Mouse (Mus musculus) C2C12 (cell line): ENCODE data around the gene Bcl2l1. TPM values are rescaled to one million over a fixed set of nuclear protein-coding genes. Genes with fewer than 3 reads are reported as not detected.

Experiments
- H3K27me3 ChIP-seq: one replicate; pipeline ENCODE4 v1.6.1; 2011; ENCODE audit not compliant: control insufficient read depth, insufficient read depth, insufficient read length
- H3K36me3 ChIP-seq: one replicate; pipeline ENCODE4 v1.6.1; 2011; ENCODE audit not compliant: control insufficient read depth, insufficient read depth
- H3K4me3 ChIP-seq: one replicate; pipeline ENCODE4 v1.5.1; 2011; ENCODE audit warnings: mild to moderate bottlenecking, control low read depth; ENCODE audit not compliant: poor library complexity, insufficient read depth, severe bottlenecking
- H3K79me2 ChIP-seq: one replicate; pipeline ENCODE4 v1.6.1; 2011; ENCODE audit not compliant: control insufficient read depth, insufficient read depth
- H3K79me3 ChIP-seq: one replicate; pipeline ENCODE4 v1.6.1; 2011; ENCODE audit warnings: low read depth, control low read depth
- H3ac ChIP-seq: one replicate; pipeline ENCODE3; 2011; ENCODE audit warnings: low read depth; ENCODE audit not compliant: control insufficient read depth, insufficient read length
- CEBPB ChIP-seq: IDR thresholded peaks from one replicate; pipeline ENCODE4 v1.6.1; 2011; ENCODE audit warnings: low read depth, mild to moderate bottlenecking, control low read depth, moderate library complexity
- CTCF ChIP-seq: IDR thresholded peaks from one replicate; pipeline ENCODE4 v1.5.1; 2011; ENCODE audit not compliant: control insufficient read depth, insufficient read depth, insufficient read length
- FOSL1 ChIP-seq: IDR thresholded peaks from one replicate; pipeline ENCODE4 v1.8.0; 2011; ENCODE audit warnings: mild to moderate bottlenecking, low read length; ENCODE audit not compliant: poor library complexity, insufficient read depth, severe bottlenecking
- MAX ChIP-seq: IDR thresholded peaks from one replicate; pipeline ENCODE4 v1.6.1; 2011; ENCODE audit warnings: mild to moderate bottlenecking, control low read depth
- MYOD1 ChIP-seq: IDR thresholded peaks from one replicate; pipeline ENCODE4 v1.6.1; 2011; ENCODE audit warnings: low read depth; ENCODE audit not compliant: control insufficient read depth, insufficient read length
- MYOG ChIP-seq: IDR thresholded peaks from one replicate; pipeline ENCODE4 v1.6.1; 2011; ENCODE audit not compliant: control insufficient read depth, insufficient read length; ENCODE audit errors: extremely low read depth
- USF1 ChIP-seq: IDR thresholded peaks from one replicate; pipeline ENCODE4 v1.6.1; 2011; ENCODE audit warnings: low read depth, mild to moderate bottlenecking, control low read depth, moderate library complexity
- polyA plus RNA-seq: library from polyadenylated mRNA; unstranded; fragments of >200 nt; fragmentation: generic; extraction: Trizol; gene quantifications from one replicate; pipeline ENCODE4 v1.2.1, GENCODE M21; 2012; ENCODE audit warnings: missing spikeins

Bcl2l1 gene
- polyA plus RNA-seq, 1 experiment, result 67.3 TPM

DNA sequence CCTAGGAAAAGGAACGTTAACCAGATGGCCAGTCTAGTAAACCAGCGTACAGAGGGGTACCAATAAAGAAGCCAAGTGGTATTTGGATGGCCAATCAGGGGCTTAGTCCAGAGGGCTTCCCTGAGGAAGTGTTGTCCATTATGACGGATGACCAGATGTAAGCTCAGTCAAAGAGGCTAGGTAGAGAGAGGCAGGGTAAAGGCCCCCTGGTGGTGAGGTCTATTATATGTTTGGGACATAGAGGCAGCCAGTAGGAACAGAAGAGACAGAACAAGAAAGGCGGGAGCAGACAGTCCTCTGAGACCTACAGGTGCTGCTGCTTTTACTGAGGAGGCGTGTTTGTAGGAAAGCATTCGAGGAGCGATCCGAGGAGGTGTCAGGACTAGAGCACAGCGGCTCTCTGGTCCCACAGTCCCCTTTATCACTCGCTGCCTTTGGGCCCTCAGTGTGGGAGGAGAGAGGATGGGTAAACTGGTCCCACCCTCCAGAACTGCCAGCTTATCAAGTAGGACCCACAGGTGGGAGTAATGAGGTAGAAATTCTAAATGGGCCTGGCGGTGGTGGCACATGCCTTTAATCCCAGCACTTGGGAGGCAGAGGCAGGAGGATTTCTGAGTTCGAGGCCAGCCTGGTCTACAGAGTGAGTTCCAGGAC, 63.8 kb downstream of the Bcl2l1 start:
- Histone ChIP-seq H3ac (no peak overlapping the region), H3K4me3 (no peak overlapping the region), H3K79me2 (no peaks in the 10 kb centered on the region), H3K79me3 (no peaks in the 10 kb centered on the region), H3K36me3 (no peaks in the 10 kb centered on the region), H3K27me3 (no peaks in the 10 kb centered on the region)
- TF ChIP-seq FOSL1 (no peak), CEBPB (no peak), USF1 (no peak), CTCF (peak; percentile 7), MYOG (no peak), MAX (no peak), MYOD1 (no peak)

DNA sequence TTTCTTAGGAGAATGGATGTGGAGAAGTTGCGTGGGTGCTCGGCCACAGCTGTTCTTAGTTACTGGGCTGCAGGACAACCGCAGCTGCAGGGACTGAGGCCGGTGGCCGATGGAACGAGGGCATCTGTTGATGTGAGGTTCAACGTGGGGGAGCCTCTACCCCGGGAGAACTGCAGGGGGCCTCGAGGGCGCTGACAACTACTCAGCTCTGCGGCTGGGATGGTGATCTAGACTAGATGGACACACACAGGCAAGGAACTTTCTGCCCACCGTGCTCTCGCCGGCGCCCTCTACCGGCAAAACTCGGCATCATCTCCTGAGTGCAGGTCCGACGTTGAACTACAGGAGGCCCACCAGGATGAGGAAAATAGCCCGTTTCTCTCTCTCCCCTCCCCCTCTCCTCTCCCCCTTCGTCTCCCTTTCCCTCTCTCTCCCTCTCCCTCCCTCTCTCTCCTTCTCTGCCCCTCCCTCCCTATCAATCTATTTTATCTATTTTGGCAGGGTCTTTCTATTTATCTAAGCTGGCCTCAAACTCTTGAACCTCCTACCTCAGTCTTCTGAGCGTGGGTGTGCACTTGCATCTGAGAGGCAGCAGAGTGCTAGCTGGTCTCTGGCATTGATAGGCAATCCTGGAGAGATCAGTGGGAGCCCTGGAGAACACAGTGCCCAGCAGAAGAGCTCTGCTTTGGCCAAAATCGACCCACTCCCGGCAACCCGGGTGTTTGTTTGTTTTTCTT, 65.0 kb downstream of the Bcl2l1 start:
- TF ChIP-seq CTCF (peak; percentile 92), FOSL1 (no peak), USF1 (no peak), MAX (no peak), MYOD1 (peak; percentile 61), MYOG (no peak), CEBPB (no peak)
- Histone ChIP-seq H3K79me2 (no peaks in the 10 kb centered on the region), H3K79me3 (no peaks in the 10 kb centered on the region), H3ac (no peak overlapping the region), H3K4me3 (no peak overlapping the region), H3K27me3 (no peaks in the 10 kb centered on the region), H3K36me3 (no peaks in the 10 kb centered on the region)

DNA sequence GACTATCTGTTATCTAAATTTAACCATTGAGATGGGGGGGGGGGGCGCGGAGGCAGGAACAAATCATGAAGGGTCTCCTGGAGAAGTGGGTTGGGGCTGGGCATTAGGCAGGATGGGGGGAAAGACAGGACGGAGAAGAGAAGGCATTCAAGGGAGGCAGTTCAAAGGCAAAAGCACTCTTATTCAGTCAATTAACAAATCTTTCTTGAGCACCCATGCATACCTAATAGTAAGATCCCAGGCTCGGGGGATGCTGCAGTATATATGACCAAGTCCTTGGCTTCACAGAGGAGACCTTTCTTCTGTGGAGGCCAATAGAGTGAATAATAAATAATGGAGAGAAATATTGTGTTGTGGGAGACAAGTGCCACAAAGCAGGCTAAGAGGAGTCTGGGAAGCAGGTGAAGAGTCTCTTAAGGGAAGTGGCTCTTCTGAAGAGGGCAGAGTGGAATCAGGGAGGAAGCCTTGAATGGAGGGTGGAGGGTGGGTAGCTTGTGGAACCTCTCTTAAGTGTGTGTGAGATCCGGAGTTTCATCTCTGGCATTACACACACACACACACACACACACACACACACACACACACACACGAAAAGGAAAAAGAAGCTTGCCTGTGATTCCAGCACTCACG, 66.4 kb downstream of the Bcl2l1 start:
- Histone ChIP-seq H3K36me3 (no peaks in the 10 kb centered on the region), H3K79me3 (no peaks in the 10 kb centered on the region), H3K4me3 (no peak overlapping the region), H3ac (no peak overlapping the region), H3K79me2 (no peaks in the 10 kb centered on the region), H3K27me3 (no peaks in the 10 kb centered on the region)
- no peak for TF ChIP-seq MAX
- no peak for TF ChIP-seq MYOD1
- no peak for TF ChIP-seq MYOG
- no peak for TF ChIP-seq FOSL1
- TF ChIP-seq USF1, result no peak
- TF ChIP-seq CTCF, result no peak
- TF ChIP-seq CEBPB, result no peak

DNA sequence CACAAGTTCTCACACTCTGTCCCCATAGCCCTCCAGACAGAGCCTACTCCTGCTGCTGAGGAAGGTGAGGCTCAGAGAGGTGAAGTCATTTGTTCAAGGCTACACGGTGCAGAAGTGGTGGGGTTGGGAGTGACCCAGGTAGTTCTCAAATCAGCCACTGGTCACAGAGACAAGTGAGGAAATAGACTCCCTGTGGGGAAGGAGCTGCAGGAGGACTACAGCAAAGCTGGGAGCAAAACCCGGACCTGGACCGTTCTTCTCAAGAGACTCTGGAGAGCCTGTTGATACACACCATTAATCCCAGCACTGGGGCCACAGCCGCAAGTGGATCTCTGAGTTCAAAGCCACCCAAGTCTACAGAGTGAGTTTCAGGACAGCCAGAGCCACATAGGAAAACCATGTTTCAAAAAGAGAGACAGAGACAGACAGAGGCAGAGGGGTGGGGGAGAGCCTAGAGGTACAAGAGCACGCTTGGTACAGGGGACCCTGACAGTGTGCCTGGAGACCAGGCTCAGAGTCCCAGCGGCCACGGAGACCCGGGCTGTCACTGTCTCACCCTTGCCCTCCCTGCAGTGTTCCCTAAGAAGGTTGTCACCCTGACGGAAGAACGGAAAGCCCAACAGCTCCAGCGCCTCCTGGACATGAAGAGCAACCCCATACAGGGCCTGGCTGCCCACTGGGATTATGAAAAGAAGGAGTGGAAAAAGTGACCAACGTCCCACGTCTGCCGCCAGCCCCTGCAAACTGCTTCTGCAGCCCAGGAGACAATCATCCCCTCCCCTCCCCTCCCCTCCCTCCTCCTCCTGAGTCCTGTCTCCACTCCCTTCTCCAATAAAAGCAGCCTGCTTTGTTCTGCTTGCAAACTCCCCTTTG, 67.1 kb downstream of the Bcl2l1 start:
- Histone ChIP-seq H3K4me3 (no peak overlapping the region), H3K79me2 (no peaks in the 10 kb centered on the region)
- no peak for TF ChIP-seq MYOD1
- no peak for TF ChIP-seq MYOG
- TF ChIP-seq USF1, result no peak
- no peak for TF ChIP-seq CTCF
- TF ChIP-seq MAX, result no peak
- no peak for TF ChIP-seq CEBPB
- TF ChIP-seq FOSL1, result no peak

DNA sequence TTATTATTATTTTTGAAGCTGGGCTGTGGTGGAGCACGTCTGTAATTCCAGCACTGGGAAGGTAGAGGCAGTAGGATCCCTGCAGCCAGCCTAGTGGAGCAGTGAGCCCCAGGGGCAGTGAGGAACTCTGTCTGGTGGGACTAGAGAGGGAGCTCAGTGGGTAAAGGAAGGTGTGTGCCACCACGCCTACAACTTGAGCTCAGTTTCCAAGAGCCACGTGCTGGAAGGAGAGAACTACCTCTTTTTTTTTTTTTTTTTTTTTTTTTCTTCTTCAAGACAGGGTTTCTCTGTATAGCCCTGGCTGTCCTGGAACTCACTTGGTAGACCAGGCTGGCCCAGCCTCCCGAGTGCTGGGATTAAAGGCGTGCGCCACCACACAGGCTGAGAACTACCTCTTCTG, 68.2 kb downstream of the Bcl2l1 start:
- Histone ChIP-seq H3K27me3 (no peaks in the 10 kb centered on the region), H3K4me3 (no peak overlapping the region), H3K79me2 (no peaks in the 10 kb centered on the region), H3K79me3 (no peaks in the 10 kb centered on the region), H3K36me3 (no peaks in the 10 kb centered on the region), H3ac (no peak overlapping the region)
- TF ChIP-seq MYOD1 (no peak), USF1 (no peak), CTCF (no peak), MYOG (no peak), CEBPB (no peak), FOSL1 (no peak)

More for the DNA sequence above, 67.1 kb downstream of the Bcl2l1 start:
- Histone ChIP-seq H3K79me3 (no peaks in the 10 kb centered on the region), H3K27me3 (no peaks in the 10 kb centered on the region), H3ac (no peak overlapping the region), H3K36me3 (no peaks in the 10 kb centered on the region)
